Mouse (Mus musculus): Measurements from ENCODE around the gene Invs. TPM values are rescaled to one million over a fixed set of nuclear protein-coding genes. Genes with fewer than 3 reads are reported as not detected.

Gene Invs
- 10 to 100 TPM in 22 of 26 experiments, 1 to 10 TPM in 4; 3.4 to 36.3 (median 21.4) TPM for total RNA-seq (2018; cell fraction: chromatin; rRNA removed)
- total RNA-seq (2018; cell fraction: cytosol; rRNA removed) = 1 to 10 TPM; 2.9 to 8.2 (median 6.3) TPM
- total RNA-seq (2018; cell fraction: nucleus; rRNA removed) = 10 to 100 TPM in 17 of 26 experiments, 1 to 10 TPM in 9; 2.7 to 37.3 (median 14.1) TPM
- polyA plus RNA-seq (2018) = 4.5 to 6.1 TPM (median 5.4 TPM) in 3 replicates

- under 1% methylated on average over 41 of the region's 41 CpGs for WGBS (ENCODE audit: missing documents)
- peak within 1 kb of the TSS; percentile 88 for H3K4me3 ChIP-seq (ENCODE audit: inconsistent target)
- no peaks in the 10 kb centered on the region for H3K36me3 ChIP-seq (ENCODE audit: inconsistent target)
- peak within 1 kb of the TSS; percentile 54 for H3K27ac ChIP-seq
- peaks cover 47% of the 10 kb centered on the region for H3K79me2 ChIP-seq (ENCODE audit: inconsistent target)
Observed at GRCm38 (mm10) chr4:48279498-48280134, at the start of gene Invs, which contains the start of gene Erp44. Invs (plus strand) TSS chr4:48279760. Erp44 (minus strand) TSS chr4:48279558.

GRCm38 (mm10) chr4:48236721-48237120 lies 42.8 kb upstream of the Invs start:
- 0 out of 2 replicates have a peak, but pooled peaks cover 8% of the 10 kb centered on the region for H3K36me3 ChIP-seq (ENCODE audit: inconsistent target)
- H3K4me3 ChIP-seq (ENCODE audit: inconsistent target) = no peak overlapping the region
- H3K79me2 ChIP-seq (ENCODE audit: inconsistent target) = peaks cover under 1% of the 10 kb centered on the region; the same call in 1 of the 2 replicates
- no peak overlapping the region for H3K27ac ChIP-seq
- WGBS (ENCODE audit: missing documents) = 75% methylated on average over 3 of the region's 3 CpGs

GRCm38 (mm10) chr4:48239046-48239445 lies 40.5 kb upstream of the Invs start:
- H3K27ac ChIP-seq = no peak overlapping the region
- 87% methylated on average over 4 of the region's 4 CpGs for WGBS (ENCODE audit: missing documents)
- peaks cover 17% of the 10 kb centered on the region for H3K79me2 ChIP-seq (ENCODE audit: inconsistent target)
- H3K4me3 ChIP-seq (ENCODE audit: inconsistent target) = no peak overlapping the region
- H3K36me3 ChIP-seq (ENCODE audit: inconsistent target) = 0 out of 2 replicates have a peak, but pooled peaks cover 8% of the 10 kb centered on the region

- Histone ChIP-seq H3K4me3 (ENCODE audit: inconsistent target) (no peak overlapping the region), H3K79me2 (ENCODE audit: inconsistent target) (peaks cover 37% of the 10 kb centered on the region), H3K27ac (no peak overlapping the region), H3K36me3 (ENCODE audit: inconsistent target) (no peaks in the 10 kb centered on the region)
- WGBS (ENCODE audit: missing documents) = 50% methylated on average over 1 of the region's 4 CpGs
Observed at GRCm38 (mm10) chr4:48242482-48242881, 37.1 kb upstream of the Invs start.

GRCm38 (mm10) chr4:48243737-48244136 lies 35.8 kb upstream of the Invs start:
- peaks cover 37% of the 10 kb centered on the region for H3K79me2 ChIP-seq (ENCODE audit: inconsistent target)
- no peaks in the 10 kb centered on the region for H3K36me3 ChIP-seq (ENCODE audit: inconsistent target)
- no peak overlapping the region for H3K27ac ChIP-seq
- no peak overlapping the region for H3K4me3 ChIP-seq (ENCODE audit: inconsistent target)
- 70% methylated on average over 1 of the region's 1 CpGs for WGBS (ENCODE audit: missing documents)

- H3K79me2 ChIP-seq (ENCODE audit: inconsistent target) = peaks cover 37% of the 10 kb centered on the region
- H3K4me3 ChIP-seq (ENCODE audit: inconsistent target) = no peak overlapping the region
- no peaks in the 10 kb centered on the region for H3K36me3 ChIP-seq (ENCODE audit: inconsistent target)
- WGBS (ENCODE audit: missing documents) = 100% methylated on average over 2 of the region's 2 CpGs
- H3K27ac ChIP-seq = no peak overlapping the region
Observed at GRCm38 (mm10) chr4:48244280-48244679, 35.3 kb upstream of the Invs start.

GRCm38 (mm10) chr4:48253266-48253665 lies 26.3 kb upstream of the Invs start:
- no peak overlapping the region for H3K27ac ChIP-seq
- H3K4me3 ChIP-seq (ENCODE audit: inconsistent target) = no peak overlapping the region
- peaks cover 82% of the 10 kb centered on the region for H3K79me2 ChIP-seq (ENCODE audit: inconsistent target)
- no peaks in the 10 kb centered on the region for H3K36me3 ChIP-seq (ENCODE audit: inconsistent target)

- WGBS (ENCODE audit: missing documents) = 100% methylated on average over 3 of the region's 3 CpGs
- no peak overlapping the region for H3K4me3 ChIP-seq (ENCODE audit: inconsistent target)
- H3K79me2 ChIP-seq (ENCODE audit: inconsistent target) = peaks cover 99% of the 10 kb centered on the region
- H3K36me3 ChIP-seq (ENCODE audit: inconsistent target) = no peaks in the 10 kb centered on the region
- no peak overlapping the region for H3K27ac ChIP-seq
Observed at GRCm38 (mm10) chr4:48258045-48258444, 21.5 kb upstream of the Invs start.

GRCm38 (mm10) chr4:48267683-48268082 lies 11.9 kb upstream of the Invs start:
- 100% methylated on average over 3 of the region's 3 CpGs for WGBS (ENCODE audit: missing documents)
- H3K36me3 ChIP-seq (ENCODE audit: inconsistent target) = no peaks in the 10 kb centered on the region
- H3K27ac ChIP-seq = no peak overlapping the region
- no peak overlapping the region for H3K4me3 ChIP-seq (ENCODE audit: inconsistent target)
- H3K79me2 ChIP-seq (ENCODE audit: inconsistent target) = peaks cover 100% of the 10 kb centered on the region

- Histone ChIP-seq H3K79me2 (ENCODE audit: inconsistent target) (peaks cover 100% of the 10 kb centered on the region), H3K36me3 (ENCODE audit: inconsistent target) (no peaks in the 10 kb centered on the region)
- 87% methylated on average over 1 of the region's 1 CpGs for WGBS (ENCODE audit: missing documents)
Observed at GRCm38 (mm10) chr4:48268127-48268526, 11.4 kb upstream of the Invs start.

GRCm38 (mm10) chr4:48270532-48270931 lies 9.0 kb upstream of the Invs start:
- Histone ChIP-seq H3K79me2 (ENCODE audit: inconsistent target) (peaks cover 100% of the 10 kb centered on the region), H3K4me3 (ENCODE audit: inconsistent target) (no peak overlapping the region), H3K27ac (no peak overlapping the region), H3K36me3 (ENCODE audit: inconsistent target) (no peaks in the 10 kb centered on the region)

More at GRCm38 (mm10) chr4:48268127-48268526, 11.4 kb upstream of the Invs start:
- Histone ChIP-seq H3K27ac (no peak overlapping the region), H3K4me3 (ENCODE audit: inconsistent target) (no peak overlapping the region)

- Histone ChIP-seq H3K27ac (no peak overlapping the region), H3K4me3 (ENCODE audit: inconsistent target) (no peak overlapping the region), H3K36me3 (ENCODE audit: inconsistent target) (no peaks in the 10 kb centered on the region), H3K79me2 (ENCODE audit: inconsistent target) (peaks cover 100% of the 10 kb centered on the region)
- WGBS (ENCODE audit: missing documents) = 91% methylated on average over 5 of the region's 5 CpGs
Observed at GRCm38 (mm10) chr4:48271838-48272237, 7.7 kb upstream of the Invs start.

GRCm38 (mm10) chr4:48273119-48273829 lies 6.3 kb upstream of the Invs start:
- no peaks in the 10 kb centered on the region for H3K36me3 ChIP-seq (ENCODE audit: inconsistent target)
- no peak overlapping the region for H3K27ac ChIP-seq
- 93% methylated on average over 7 of the region's 7 CpGs for WGBS (ENCODE audit: missing documents)
- H3K4me3 ChIP-seq (ENCODE audit: inconsistent target) = no peak overlapping the region
- H3K79me2 ChIP-seq (ENCODE audit: inconsistent target) = peaks cover 100% of the 10 kb centered on the region

- no peak overlapping the region for H3K4me3 ChIP-seq (ENCODE audit: inconsistent target)
- WGBS (ENCODE audit: missing documents) = 92% methylated on average over 3 of the region's 3 CpGs
- no peaks in the 10 kb centered on the region for H3K36me3 ChIP-seq (ENCODE audit: inconsistent target)
- H3K27ac ChIP-seq = no peak overlapping the region
- peaks cover 86% of the 10 kb centered on the region for H3K79me2 ChIP-seq (ENCODE audit: inconsistent target)
Observed at GRCm38 (mm10) chr4:48275736-48276135, 3.8 kb upstream of the Invs start.

- WGBS (ENCODE audit: missing documents) = 89% methylated on average over 3 of the region's 3 CpGs
- H3K79me2 ChIP-seq (ENCODE audit: inconsistent target) = peaks cover 73% of the 10 kb centered on the region
- no peak overlapping the region for H3K4me3 ChIP-seq (ENCODE audit: inconsistent target)
- H3K27ac ChIP-seq = no peak overlapping the region
- no peaks in the 10 kb centered on the region for H3K36me3 ChIP-seq (ENCODE audit: inconsistent target)
Observed at GRCm38 (mm10) chr4:48277011-48277410, 2.5 kb upstream of the Invs start.

All from macrophage (primary cell).